Mouse (Mus musculus): ENCODE results near the gene Mcts1.

GRCm38 (mm10) chrX:38583261-38583660 lies 17.1 kb upstream of the Mcts1 start:
- TF ChIP-seq TAL1 (IDR thresholded peaks at IDR 0.05; ENCODE audit: low read length), result peak; percentile 43; the same call in 2 of the 3 replicates
- TF ChIP-seq GATA1 (IDR thresholded peaks at IDR 0.05; ENCODE audit: low read length), result no peak
